Mouse (Mus musculus): ENCODE measurements around the gene B230217C12Rik. TPM values are rescaled to one million over a fixed set of nuclear protein-coding genes. Genes with fewer than 3 reads are reported as not detected.
A peak's percentile ranks its signal among the peaks of the same experiment; 100 is the strongest.
"Not testable (repeated sequence)": the region's sequence is repeated elsewhere in the genome, so short reads cannot be mapped to it uniquely, and the experiment has no call there.

The B230217C12Rik gene
- polyA plus RNA-seq, 1 experiment from 2014 or later: 11.7 TPM

- no peak overlapping the region for H3K4me2 ChIP-seq (replicated peaks)
- H3K36me3 ChIP-seq: no peaks in the 10 kb centered on the region
- 94% methylated on average over 2 of the region's 2 CpGs for WGBS
- H3K9ac ChIP-seq: no peak overlapping the region
- no peak overlapping the region for H3K27ac ChIP-seq
- ATAC-seq (ENCODE audit: low FRiP score, low read depth): no peak
- H3K4me1 ChIP-seq: no peaks in the 10 kb centered on the region
- H3K9me3 ChIP-seq: no peaks in the 10 kb centered on the region
- no peak overlapping the region for H3K4me3 ChIP-seq
- no peaks in the 10 kb centered on the region for H3K27me3 ChIP-seq
Observed at GRCm38 (mm10) chr11:97855473-97855872, 14.9 kb downstream of the B230217C12Rik start.

GRCm38 (mm10) chr11:97862148-97862547, 21.6 kb downstream of the B230217C12Rik start:
- Histone ChIP-seq H3K9me3 (no peaks in the 10 kb centered on the region), H3K9ac (no peak overlapping the region), H3K27me3 (no peaks in the 10 kb centered on the region), H3K4me2 (replicated peaks) (no peak overlapping the region), H3K4me1 (no peaks in the 10 kb centered on the region), H3K36me3 (no peaks in the 10 kb centered on the region), H3K27ac (no peak overlapping the region), H3K4me3 (no peak overlapping the region)
- ATAC-seq (ENCODE audit: low FRiP score, low read depth): no peak
- 47% methylated on average over 2 of the region's 2 CpGs for WGBS

GRCm38 (mm10) chr11:97865421-97865820, 24.8 kb downstream of the B230217C12Rik start:
- Histone ChIP-seq H3K4me2 (replicated peaks) (no peak overlapping the region), H3K27me3 (no peaks in the 10 kb centered on the region), H3K36me3 (no peaks in the 10 kb centered on the region), H3K9me3 (no peaks in the 10 kb centered on the region), H3K27ac (no peak overlapping the region), H3K9ac (no peak overlapping the region), H3K4me1 (no peaks in the 10 kb centered on the region), H3K4me3 (no peak overlapping the region)
- ATAC-seq (ENCODE audit: low FRiP score, low read depth): no peak
- 87% methylated on average over 5 of the region's 5 CpGs for WGBS

GRCm38 (mm10) chr11:97866091-97866888, 25.7 kb downstream of the B230217C12Rik start:
- Histone ChIP-seq H3K4me2 (replicated peaks) (no peak overlapping the region), H3K9me3 (no peaks in the 10 kb centered on the region), H3K27ac (no peak overlapping the region), H3K36me3 (no peaks in the 10 kb centered on the region), H3K4me1 (no peaks in the 10 kb centered on the region), H3K4me3 (no peak overlapping the region), H3K27me3 (no peaks in the 10 kb centered on the region), H3K9ac (no peak overlapping the region)
- ATAC-seq (ENCODE audit: low FRiP score, low read depth): no peak
- WGBS: 93% methylated on average over 3 of the region's 3 CpGs

GRCm38 (mm10) chr11:97867591-97867990, 27.0 kb downstream of the B230217C12Rik start:
- H3K9ac ChIP-seq: no peak overlapping the region
- no peak overlapping the region for H3K4me2 ChIP-seq (replicated peaks)
- H3K27me3 ChIP-seq: no peaks in the 10 kb centered on the region
- H3K4me1 ChIP-seq: no peaks in the 10 kb centered on the region
- H3K36me3 ChIP-seq: no peaks in the 10 kb centered on the region
- 88% methylated on average over 3 of the region's 3 CpGs for WGBS
- no peak overlapping the region for H3K4me3 ChIP-seq
- H3K9me3 ChIP-seq: no peaks in the 10 kb centered on the region
- H3K27ac ChIP-seq: no peak overlapping the region
- no peak for ATAC-seq (ENCODE audit: low FRiP score, low read depth)

- H3K27me3 ChIP-seq; H3K27ac ChIP-seq; H3K4me1 ChIP-seq; H3K9ac ChIP-seq; H3K9me3 ChIP-seq; H3K4me2 ChIP-seq (replicated peaks); ATAC-seq (ENCODE audit: low FRiP score, low read depth); H3K36me3 ChIP-seq; H3K4me3 ChIP-seq: not testable (repeated sequence)
- WGBS: 83% methylated on average over 5 of the region's 5 CpGs
Observed at GRCm38 (mm10) chr11:97872378-97872777, 31.8 kb downstream of the B230217C12Rik start.

GRCm38 (mm10) chr11:97874396-97874795, 33.8 kb downstream of the B230217C12Rik start:
- Histone ChIP-seq H3K4me3 (no peak overlapping the region), H3K36me3 (no peaks in the 10 kb centered on the region), H3K27ac (no peak overlapping the region), H3K9me3 (no peaks in the 10 kb centered on the region), H3K9ac (no peak overlapping the region), H3K4me1 (no peaks in the 10 kb centered on the region), H3K4me2 (replicated peaks) (no peak overlapping the region), H3K27me3 (no peaks in the 10 kb centered on the region)
- 85% methylated on average over 1 of the region's 1 CpGs for WGBS
- ATAC-seq (ENCODE audit: low FRiP score, low read depth): no peak

GRCm38 (mm10) chr11:97877341-97877740, 36.8 kb downstream of the B230217C12Rik start:
- H3K27ac ChIP-seq: no peak overlapping the region
- no peak overlapping the region for H3K9ac ChIP-seq
- WGBS: 41% methylated on average over 2 of the region's 2 CpGs
- no peaks in the 10 kb centered on the region for H3K9me3 ChIP-seq
- H3K4me2 ChIP-seq (replicated peaks): no peak overlapping the region
- H3K27me3 ChIP-seq: no peaks in the 10 kb centered on the region
- no peaks in the 10 kb centered on the region for H3K36me3 ChIP-seq
- no peaks in the 10 kb centered on the region for H3K4me1 ChIP-seq
- H3K4me3 ChIP-seq: no peak overlapping the region
- ATAC-seq (ENCODE audit: low FRiP score, low read depth): no peak

GRCm38 (mm10) chr11:97880362-97880761, 39.8 kb downstream of the B230217C12Rik start:
- 86% methylated on average over 4 of the region's 4 CpGs for WGBS
- H3K27me3 ChIP-seq: no peaks in the 10 kb centered on the region
- no peak overlapping the region for H3K9ac ChIP-seq
- H3K4me3 ChIP-seq: no peak overlapping the region
- H3K27ac ChIP-seq: no peak overlapping the region
- 0 out of 2 replicates have a peak, but pooled peaks cover 3% of the 10 kb centered on the region for H3K4me1 ChIP-seq
- no peak for ATAC-seq (ENCODE audit: low FRiP score, low read depth)
- H3K4me2 ChIP-seq (replicated peaks): no peak overlapping the region
- H3K9me3 ChIP-seq: 0 out of 2 replicates have a peak, but pooled peaks cover 6% of the 10 kb centered on the region
- H3K36me3 ChIP-seq: no peaks in the 10 kb centered on the region

- H3K4me1 ChIP-seq: 0 out of 2 replicates have a peak, but pooled peaks cover 3% of the 10 kb centered on the region
Observed at GRCm38 (mm10) chr11:97883542-97883917, 43.0 kb downstream of the B230217C12Rik start.

GRCm38 (mm10) chr11:97883918-97884600, 43.5 kb downstream of the B230217C12Rik start, which contains the start of gene Fbxo47:
Gene Fbxo47, minus strand, starts transcription at chr11:97884154.
- no peaks in the 10 kb centered on the region for H3K27me3 ChIP-seq
- H3K4me1 ChIP-seq: 0 out of 2 replicates have a peak, but pooled peaks cover 3% of the 10 kb centered on the region
- peak within 1 kb of the TSS; percentile 80 for H3K27ac ChIP-seq
- under 1% methylated on average over 37 of the region's 37 CpGs for WGBS
- H3K9me3 ChIP-seq: 0 out of 2 replicates have a peak, but pooled peaks cover 6% of the 10 kb centered on the region
- H3K9ac ChIP-seq: peak within 1 kb of the TSS; percentile 64
- no peaks in the 10 kb centered on the region for H3K36me3 ChIP-seq
- H3K4me3 ChIP-seq: peak within 1 kb of the TSS; percentile 61
- ATAC-seq (ENCODE audit: low FRiP score, low read depth): peak; percentile 95
- peak within 1 kb of the TSS; percentile 66 for H3K4me2 ChIP-seq (replicated peaks)

More at GRCm38 (mm10) chr11:97883542-97883917, 43.0 kb downstream of the B230217C12Rik start:
- Histone ChIP-seq H3K36me3 (no peaks in the 10 kb centered on the region), H3K27me3 (no peaks in the 10 kb centered on the region), H3K4me3 (peak overlapping the region; percentile 61), H3K4me2 (replicated peaks) (peak overlapping the region; percentile 66), H3K27ac (peak overlapping the region; percentile 80), H3K9ac (peak overlapping the region; percentile 64), H3K9me3 (0 out of 2 replicates have a peak, but pooled peaks cover 6% of the 10 kb centered on the region)
- ATAC-seq (ENCODE audit: low FRiP score, low read depth): 0 out of 2 replicates have a peak, but pooled peaks have one; percentile 37
- 6% methylated on average over 26 of the region's 26 CpGs for WGBS

GRCm38 (mm10) chr11:97884601-97885185, 44.1 kb downstream of the B230217C12Rik start:
- WGBS: 21% methylated on average over 7 of the region's 7 CpGs
- no peaks in the 10 kb centered on the region for H3K27me3 ChIP-seq
- H3K36me3 ChIP-seq: no peaks in the 10 kb centered on the region
- peak overlapping the region; percentile 53; the same call in 1 of the 2 replicates for H3K27ac ChIP-seq
- no peak for ATAC-seq (ENCODE audit: low FRiP score, low read depth)
- H3K9ac ChIP-seq: peak overlapping the region; percentile 40; the same call in 1 of the 2 replicates
- 0 out of 2 replicates have a peak, but pooled peaks cover 3% of the 10 kb centered on the region for H3K4me1 ChIP-seq
- H3K4me2 ChIP-seq (replicated peaks): peak overlapping the region; percentile 66
- 0 out of 2 replicates have a peak, but pooled peaks cover 6% of the 10 kb centered on the region for H3K9me3 ChIP-seq
- peak overlapping the region; percentile 61 for H3K4me3 ChIP-seq
